Mouse (Mus musculus): Measurements from ENCODE around the gene Arid3c.

The Arid3c gene

DNA sequence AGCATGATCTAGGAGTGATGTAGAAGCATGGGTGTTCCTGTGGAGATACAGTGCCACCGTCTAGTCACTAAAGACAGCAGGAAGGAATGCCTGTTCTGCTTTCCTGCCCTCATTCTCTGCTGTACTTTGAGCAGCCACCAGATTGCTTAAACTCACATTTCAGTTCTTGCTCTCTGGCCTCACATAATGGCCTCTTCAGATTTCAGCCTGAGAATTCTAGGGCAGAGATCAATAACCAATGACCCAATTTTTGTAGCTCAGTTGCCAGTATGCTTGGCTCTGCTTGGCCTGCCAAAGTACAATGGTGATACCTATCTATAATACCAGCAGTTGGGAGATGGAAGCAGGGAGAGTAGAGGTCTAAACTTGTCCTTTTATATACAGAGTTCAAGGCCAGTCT lies 14.1 kb upstream of the Arid3c start:
- DNase-seq (ENCODE audit: low read depth, low spot score): no peak

DNA sequence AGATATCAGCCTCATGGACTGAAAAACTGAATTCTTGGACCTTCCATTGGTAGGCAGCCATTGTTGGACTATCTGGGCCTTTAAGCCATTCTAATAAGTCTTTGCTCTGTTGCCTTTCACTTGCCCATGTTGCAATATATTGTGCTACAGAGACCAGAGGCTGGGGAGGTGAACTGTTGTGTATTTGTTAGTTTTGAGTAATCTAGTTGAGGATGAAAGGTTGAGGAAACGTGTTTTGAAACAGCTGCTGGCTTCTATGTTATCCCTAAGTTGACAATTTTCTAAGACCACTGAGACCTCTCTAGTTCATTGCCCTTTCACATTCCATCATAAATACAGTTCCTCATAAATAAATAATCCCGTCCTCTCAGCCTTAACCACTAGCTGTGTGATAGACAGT lies 13.2 kb upstream of the Arid3c start:
- no peak for DNase-seq (ENCODE audit: low read depth, low spot score)

DNA sequence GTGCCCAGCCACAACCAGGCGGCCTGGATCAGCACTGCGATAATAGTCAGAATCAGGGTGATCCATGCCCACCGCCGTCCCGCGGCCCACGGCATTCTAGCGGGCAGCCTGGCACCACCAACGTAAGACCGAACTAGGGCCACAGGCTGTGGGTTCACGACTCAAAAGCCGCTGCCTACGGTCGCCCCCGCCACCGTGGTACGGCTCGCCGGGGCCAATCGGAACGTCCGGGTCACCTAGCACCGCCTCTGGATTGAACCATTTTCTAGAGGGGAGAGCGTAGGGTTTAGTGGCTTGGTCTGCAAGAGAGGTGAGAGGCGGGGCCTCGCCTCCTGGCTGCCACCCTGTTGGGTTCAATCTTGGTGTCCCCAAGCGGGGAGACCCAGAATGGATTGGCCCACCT lies 10.2 kb upstream of the Arid3c start:
- DNase-seq (ENCODE audit: low read depth, low spot score): peak; percentile 99

DNA sequence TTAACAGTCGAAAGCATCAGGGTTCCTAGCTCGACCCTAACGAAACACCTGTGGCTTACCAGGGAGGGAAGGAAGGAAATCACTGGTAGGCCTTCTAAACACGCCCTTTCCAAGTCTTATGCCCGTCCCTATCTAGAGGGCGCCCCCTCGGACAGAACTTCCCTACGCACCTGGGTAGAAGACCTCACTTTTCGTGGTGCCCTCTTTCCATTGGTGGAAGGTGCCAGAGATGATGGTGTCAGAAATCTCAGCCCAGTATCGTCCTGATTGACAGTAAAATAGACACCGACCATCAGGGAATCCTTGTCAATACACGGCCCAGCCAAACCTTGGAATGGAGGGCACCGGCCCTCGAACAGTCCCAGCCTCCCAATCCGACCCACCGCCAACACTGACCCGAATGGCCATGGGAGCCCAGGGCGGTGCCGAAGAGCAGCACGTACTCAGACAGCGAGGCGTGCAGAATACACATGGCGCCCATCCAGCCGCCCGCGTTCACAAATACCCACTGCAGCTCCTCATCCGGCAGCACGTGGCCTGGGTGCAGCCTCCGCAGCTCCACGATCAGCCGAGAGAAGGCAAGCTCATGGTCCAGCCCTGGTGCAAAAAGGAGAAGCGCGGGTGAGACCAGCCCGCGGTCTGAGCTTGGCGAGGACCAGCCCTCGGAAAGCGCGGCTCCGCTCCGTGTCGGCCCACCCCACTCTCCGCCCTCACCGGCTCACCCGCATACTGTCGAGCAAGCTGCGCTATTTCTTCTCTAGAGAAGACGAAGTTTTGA lies 9.6 kb upstream of the Arid3c start:
- DNase-seq (ENCODE audit: low read depth, low spot score): peak; percentile 25

DNA sequence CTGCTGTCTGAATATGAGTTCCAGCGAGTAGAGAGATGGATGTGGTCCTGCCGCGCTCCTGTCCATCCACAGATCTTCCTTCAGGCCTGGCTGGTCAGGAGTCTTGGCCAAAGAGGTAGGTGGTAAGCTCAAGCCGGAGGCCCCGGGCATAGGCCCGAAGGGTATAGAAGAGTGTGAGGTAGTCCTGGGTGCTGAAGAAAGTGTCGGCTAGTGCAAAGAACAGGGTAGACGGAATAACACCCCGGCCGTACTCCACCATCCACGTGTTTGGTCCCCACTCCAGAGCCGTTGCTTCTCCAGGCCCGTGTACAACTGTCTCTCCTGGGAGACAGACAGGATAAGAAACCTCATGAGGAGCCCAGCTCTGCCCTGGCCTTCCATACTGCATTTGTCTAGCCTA lies 8.3 kb upstream of the Arid3c start:
- DNase-seq (ENCODE audit: low read depth, low spot score): no peak

DNA sequence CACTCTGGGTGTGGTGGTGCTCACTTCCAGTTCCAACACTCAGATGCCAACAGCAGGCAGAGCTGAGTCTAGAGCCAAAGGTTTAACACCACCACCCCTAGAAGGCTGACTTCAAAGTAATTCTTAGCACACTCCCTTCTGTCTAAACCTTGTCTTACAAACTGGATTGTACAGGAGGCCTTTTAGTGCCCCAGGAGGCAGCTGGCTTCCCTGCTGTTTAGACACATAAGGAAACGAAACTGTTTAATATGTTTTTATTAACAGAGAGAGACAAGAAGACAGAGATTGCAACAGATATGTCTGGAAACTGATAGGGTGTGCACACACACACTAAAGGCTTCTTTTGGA lies 7.3 kb upstream of the Arid3c start:
- DNase-seq (ENCODE audit: low read depth, low spot score): no peak

DNA sequence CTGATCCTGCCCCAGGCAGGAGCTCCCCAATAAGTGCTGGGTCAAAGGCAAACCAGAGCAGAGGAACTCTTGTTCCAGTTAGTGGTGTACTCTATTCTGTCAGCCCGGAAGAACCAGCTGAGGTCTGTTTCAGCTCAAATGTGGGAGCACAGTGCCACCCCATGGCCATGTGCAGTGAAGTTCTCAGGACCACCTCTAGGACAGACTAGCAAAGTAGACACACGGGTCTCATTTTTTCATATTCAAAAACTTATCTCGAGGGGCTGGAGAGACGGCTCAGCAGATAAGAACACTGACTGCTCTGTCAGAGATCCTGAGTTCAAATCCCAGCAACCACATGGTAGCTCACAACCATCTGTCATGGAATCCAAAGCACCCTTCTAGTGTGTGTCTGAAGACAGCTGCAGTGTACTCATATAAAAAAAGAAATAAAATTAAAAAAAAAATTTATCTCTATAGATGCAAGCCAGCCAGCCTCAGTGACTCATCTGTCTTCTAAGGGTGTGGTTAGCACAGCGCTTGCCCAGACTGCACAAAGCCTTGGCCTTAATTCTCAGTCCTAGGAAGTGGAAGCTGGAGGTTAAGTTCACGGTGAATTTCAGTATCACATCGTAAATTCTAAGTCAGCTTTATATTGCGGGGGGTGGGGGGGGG lies 6.8 kb upstream of the Arid3c start:
- peak; percentile 67 for DNase-seq (ENCODE audit: low read depth, low spot score)

DNA sequence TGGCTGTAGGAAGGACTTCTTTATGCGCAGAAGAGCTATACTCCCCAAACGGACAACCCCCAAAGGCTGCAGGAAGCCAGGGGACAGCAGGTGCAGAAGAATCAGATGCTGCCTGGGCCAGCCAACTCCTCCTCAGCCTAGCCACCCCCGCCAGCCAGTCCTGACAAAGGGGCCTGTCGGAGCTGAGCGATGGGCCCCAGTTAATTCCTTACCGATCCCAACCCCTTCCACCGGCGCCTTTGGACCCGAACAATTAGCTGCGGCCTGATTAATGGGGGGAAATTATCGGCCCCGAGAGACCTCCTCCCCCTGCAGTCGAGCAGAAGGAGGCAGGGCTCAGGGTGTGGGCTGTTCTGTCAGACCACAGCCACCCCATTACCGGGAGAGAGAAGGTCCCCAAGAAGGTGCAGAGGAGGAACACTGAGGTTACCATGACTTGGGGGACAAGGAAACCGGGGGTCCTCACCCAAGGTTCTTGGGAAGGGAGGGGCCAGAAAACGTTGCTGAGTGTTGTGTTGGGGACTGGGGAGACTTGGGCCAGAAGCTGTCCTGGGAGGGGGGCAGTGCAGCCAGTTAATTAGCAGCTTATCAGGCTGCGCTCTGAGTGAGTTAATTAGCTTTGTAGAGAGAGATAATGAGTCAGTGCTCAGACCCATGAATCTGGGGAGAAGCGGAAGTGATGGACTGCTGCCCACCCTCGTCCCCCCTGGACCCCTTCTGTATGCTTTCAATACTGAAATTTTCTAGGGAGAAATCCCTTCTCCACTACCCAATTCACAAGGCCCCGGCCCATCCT lies 3.9 kb downstream of the Arid3c start:
- no peak for DNase-seq (ENCODE audit: low read depth, low spot score)

DNA sequence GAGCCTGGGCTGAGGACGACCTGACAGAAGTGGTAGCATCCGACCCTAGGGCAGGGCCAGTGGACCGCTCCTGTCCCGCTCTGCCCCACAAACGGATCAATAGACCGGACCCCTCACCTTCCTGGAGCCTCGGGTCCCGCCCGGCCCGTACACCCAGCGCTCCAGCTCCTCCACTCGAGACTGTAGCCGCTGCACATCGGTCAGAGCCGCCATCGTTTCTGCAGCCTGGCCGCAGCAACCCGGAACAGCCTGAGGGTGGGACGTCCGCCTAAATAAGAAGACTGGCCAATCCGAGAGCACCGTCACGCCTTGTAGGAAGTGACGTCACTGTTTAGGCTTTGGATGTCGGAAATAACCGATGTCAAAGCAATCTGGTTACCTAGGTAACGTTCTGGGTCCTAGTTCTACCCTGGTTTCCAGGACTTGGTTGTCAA lies 8.0 kb downstream of the Arid3c start, which contains the start of gene Dctn3:
Gene Dctn3 (minus strand): TSS at position 253 of the 434 bp plus-strand sequence.
- peak; percentile 97 for DNase-seq (ENCODE audit: low read depth, low spot score)

DNA sequence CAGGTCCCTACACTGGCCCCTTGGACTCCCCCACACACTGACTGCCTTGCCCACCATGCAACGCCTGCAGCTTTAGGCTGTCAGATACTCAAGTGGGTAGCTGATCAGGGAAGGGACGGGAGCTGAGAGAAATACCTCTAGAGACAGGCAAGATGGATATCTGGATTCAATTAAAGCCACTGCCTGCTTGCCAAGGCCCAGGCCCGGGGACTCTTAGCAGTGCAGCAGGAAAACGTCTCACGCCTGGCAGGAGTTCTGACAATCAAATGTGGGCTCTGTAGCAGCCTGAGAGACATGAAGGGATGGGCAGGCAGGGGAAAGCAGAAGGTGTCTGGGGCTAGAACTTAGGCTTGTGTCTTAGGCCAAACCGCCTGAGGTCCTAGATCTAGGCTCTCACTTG lies 14.1 kb downstream of the Arid3c start:
- no peak for DNase-seq (ENCODE audit: low read depth, low spot score)

DNA sequence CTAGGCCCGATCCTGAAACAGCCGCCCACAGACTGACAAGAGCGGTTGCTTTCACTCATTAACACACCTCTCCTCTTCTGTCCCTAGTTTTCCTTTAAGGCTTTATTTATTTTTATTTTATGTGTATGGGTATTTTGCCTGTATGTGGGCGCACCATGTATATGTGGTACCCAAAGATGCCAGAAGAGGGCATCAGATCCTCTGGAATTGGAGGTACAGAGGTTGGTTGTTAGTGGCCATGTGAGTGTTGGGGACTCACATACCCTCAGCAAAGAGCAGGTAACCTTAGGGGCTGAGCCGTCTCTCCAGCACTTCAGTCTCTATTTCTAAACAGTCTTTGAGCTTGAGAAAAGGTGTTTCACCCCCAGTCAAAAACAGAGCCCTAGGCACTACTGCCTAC lies 15.3 kb downstream of the Arid3c start:
- DNase-seq (ENCODE audit: low read depth, low spot score): no peak

DNA sequence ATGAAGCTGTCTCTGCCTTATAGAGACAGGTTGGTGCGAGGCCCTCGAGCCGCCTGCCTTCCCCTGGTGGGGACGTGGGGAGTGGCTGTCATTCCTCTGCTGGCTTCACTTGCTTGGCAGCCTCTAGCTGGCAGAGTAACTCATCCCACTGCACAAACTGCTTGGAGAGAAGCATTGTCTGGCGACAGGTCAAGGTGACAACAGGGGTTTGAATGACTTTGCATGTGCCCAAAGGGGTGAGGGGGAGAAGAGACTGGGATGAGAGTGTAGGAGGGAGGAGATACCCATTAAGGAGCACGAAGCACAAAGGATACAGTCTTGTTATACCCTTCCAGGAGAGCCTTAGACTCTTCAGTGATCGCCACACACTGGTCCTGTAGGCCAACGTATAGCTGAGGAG lies 15.9 kb downstream of the Arid3c start:
- no peak for DNase-seq (ENCODE audit: low read depth, low spot score)

DNA sequence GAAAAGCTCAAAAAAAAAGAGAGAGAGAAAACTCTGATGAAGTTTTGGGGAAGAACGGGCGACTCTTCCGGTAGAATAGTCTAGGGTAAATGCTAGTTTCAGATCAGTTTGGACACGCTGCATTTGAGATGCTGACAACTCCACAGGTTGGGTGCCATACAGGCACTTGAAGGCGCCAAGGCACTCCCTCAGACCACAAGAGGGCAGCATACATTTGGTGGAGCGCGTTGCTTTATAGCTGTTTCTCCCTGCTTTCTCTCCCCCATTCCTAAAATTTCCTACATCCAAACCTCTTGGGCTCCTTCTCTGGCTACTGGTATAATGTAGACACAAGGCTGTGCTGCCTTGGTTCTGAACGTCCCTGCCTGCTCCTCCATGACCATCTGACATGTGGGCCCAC lies 16.7 kb downstream of the Arid3c start:
- DNase-seq (ENCODE audit: low read depth, low spot score): peak; percentile 79

DNA sequence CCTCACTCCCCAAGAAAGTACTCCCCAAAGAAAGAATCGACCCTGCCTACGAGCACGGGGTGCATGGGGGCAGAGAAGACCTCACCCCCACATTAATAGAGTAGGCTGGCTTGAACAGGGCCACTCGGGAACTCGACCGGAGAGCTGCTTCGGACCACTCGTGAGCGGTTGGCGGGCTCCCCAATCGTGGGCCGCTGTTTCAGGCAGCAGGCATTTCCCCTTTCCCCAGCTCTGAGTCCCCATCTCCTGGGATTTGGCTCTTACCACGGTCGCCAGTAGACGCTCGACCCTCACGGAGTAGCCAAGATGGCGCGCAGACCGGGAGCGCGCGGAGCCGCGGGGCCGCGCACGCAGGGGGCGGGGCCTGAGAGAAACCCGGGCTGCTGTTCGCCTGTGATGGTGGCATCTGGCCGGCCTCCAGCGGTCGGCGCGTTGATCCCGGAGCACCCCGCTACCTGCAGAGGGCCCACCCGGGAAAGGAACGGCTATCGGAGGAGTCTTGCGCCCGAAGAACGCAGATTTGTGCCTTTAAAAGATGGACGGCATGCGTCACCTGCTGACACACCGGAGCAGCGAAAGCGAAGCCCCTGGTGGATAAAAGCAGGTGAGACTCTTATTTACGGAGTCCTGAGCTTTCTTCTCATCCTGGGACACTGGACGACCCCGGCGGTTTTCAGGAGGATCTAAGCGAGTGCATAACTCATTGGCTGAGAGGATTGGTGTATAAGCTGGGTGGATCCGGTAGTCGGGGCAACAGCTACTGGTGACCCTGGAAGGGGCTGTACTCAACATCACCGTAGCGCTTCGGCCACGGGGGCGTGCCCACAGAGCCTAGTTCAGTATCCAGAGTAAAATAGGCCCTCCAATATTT lies 17.5 kb downstream of the Arid3c start, which contains the start of gene Rpp25l:
Gene Rpp25l (minus strand): TSS at position 338 of the 871 bp plus-strand sequence.
- peak; percentile 91 for DNase-seq (ENCODE audit: low read depth, low spot score)

DNA sequence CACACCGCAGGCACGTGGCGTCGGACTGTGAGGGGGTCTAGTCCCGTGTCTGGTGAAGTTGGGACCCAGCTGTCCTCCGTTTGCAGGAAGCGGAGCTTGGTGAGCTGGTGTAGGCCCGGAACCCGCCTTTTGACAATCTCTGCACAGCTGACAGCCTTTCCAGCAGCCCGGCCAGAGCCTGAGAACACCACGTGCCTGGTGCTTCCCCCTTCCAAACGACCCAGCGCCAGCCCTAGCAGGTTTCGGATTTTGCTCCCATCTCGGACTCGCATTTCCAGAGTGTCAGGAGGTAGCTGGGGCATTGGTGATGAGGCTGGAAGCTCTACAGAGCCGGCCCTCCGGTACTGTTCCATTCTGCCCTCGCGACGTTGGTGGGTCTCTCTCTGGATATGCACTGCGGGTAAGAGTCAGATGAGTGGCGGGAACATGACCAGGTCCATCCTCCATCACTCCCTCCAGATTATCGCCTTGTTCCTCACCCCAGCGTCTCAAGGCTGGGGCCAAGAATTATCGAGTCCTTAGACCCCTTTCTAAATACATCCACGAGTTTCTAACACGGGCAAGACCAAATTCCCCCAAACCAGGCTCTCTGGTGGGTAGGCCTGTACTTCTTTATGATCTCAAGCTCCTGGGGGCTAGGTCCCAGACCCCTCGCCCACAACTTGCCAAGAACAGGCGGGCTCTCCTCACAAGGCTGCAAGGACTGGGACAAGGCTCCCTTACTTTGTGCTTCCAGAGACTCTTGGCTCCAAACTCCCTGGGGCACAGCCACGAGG lies 18.3 kb downstream of the Arid3c start:
- DNase-seq (ENCODE audit: low read depth, low spot score): no peak

DNA sequence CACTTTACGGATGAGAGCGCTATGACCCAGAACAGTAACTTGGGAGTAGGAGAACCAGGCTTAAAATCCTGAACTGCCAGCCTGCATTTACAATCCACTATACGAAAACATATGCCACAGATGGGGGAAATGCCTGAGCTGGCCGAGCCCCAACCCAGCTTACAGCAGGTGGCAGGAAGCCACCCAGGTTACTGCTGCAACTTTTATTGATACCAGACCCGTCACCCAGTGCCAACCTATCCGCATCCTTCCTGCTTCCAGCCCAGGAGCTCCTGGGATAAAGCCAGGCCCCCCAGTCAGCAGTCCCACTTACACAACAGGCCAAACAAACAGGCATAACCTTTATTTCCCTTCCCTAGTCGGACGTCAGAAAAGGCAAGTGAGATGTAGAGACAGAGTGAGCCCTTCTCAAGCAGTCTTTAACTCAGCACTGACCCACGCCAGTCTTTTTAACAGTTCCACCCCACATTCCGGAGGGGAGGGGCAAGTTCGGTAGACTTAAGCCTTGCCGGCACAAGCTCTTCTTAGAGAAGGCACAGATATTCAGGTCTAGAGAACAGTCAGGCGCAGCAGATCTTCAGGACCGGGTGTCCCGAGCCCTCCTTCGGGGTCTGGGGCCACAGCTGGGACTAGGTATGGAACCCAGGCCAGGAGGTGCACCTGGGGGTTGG lies 19.1 kb downstream of the Arid3c start:
- peak; percentile 83 for DNase-seq (ENCODE audit: low read depth, low spot score)

DNA sequence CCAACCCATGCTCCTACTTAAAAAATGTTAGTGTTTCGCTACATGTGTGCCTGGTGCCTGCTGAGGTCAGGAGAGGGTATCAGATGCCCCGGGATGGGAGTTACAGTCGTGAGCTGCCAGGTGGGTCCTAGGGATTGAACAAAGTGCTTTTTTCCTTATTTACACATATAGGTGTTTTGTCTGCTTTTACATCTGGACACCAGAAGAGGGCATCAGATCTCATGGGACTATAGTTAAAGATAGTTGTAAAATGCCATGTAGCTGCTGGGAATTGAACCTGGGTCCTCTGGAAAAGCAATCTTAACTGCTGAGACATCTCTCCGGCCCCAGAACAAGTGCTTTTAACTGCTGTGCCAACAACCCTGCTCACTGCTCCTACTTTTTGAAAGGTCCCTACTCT lies 20.7 kb downstream of the Arid3c start:
- no peak for DNase-seq (ENCODE audit: low read depth, low spot score)

DNA sequence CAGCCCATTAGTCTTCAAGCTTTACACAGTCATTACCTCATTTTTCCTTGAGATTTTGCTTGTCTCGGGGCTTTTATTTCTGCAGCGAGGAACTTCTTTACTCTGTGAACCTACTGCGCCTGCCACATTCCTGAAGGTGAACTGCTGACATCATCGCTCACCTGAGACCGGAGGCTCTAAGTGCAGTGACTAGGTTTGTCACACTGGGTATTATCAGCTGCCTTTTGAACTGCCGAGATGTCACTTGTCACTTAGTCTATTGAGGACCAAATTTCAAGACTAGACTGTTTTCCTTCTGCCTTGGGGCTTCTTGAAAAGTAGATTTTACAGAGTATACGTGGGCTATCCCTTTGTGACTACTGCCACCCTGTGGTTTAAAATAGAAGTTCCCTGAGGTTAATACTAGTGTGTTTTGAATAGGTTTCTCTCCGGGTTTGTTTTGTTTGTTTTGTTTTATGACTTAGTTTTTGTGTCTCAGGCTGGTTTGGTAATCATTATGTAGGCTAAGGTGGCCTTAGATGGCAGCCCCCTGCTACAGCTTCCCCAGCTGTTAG lies 22.7 kb downstream of the Arid3c start:
- DNase-seq (ENCODE audit: low read depth, low spot score): peak; percentile 72

DNA sequence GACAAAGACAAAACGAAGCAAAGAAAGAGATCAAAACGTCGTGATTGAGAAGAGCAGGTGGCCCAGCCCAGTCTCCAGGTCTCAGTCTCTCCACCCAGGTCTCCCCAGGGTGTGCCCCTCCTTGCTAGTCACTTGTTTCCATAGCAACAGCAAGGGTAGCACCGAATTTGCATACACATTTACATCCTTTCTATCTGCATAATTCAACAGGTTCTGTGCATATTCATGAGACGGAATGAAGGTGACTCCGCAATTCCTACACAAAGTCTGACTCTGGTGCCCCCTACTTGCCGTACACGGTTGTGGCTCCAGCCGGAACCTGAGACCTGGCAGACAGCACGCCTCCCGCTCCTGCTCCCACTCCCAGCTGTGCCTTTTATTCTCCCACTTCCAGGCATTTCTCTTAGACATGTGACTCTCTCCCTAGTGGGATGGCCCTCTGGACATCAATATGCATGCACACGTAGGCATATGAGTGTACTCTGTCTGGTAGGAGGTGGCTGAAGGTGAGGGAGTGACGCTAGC lies 23.9 kb downstream of the Arid3c start:
- peak; percentile 95 for DNase-seq (ENCODE audit: low read depth, low spot score)

All from ZHBTc4 (cell line).